Mouse (Mus musculus) colon, adult 2 months (tissue): ENCODE results near the gene Tspan3. TPM values are rescaled to one million over a fixed set of nuclear protein-coding genes. Genes with fewer than 3 reads are reported as not detected.

ENCODE experiments used
- polyA plus RNA-seq: library from polyadenylated mRNA; depleted of rRNA; stranded (reverse); fragments of >200 nt; gene quantifications from 2 replicates; pipeline ENCODE4 v1.2.3, GENCODE M21; 2012; rRNA removed

Tspan3 gene
- 510 and 643 TPM in 2 replicates for polyA plus RNA-seq

GRCm38 (mm10) chr9:56165377-56165776 is at the start of gene Tspan3:
Tspan3 (minus strand) TSS chr9:56165477.

DNA sequence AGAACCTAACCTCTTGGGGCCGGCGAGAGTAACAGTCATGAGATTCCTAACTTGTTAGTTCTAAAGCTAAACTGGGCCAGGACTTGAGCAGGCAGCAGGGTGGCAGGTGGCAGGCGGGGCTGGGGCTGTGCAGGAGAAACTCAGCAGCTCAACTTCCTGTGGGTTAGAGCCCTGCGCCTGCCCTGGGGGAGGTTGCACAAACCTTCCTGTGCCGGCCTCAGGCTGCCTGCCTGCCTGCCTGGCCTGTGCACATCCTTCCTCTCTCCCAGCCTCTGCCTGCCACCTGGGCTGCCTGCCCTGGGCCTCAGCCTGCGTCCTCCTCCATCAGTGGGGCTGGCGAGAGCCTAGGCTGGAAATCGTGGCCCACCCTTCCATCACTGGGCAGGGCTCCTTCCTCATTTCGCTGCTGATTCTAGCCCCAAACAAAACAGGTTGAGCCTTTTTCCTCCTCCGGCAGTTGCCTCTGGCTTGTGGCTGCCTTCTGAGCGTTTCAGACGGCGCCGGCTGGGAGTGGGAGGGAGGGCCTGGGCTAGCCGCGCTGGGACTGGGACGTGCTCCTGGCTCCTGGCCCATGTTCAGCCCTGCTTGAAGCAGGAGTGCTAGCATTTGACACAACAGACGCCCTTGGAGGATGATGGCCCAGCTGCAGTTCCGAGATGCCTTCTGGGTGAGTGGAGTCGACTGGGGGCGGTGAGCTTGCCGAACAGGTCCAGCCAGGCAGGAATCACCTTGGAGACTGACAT is 75.3 kb downstream of the Tspan3 start, which contains the start of gene Pstpip1:
Gene Pstpip1 (plus strand): TSS at position 185 of the 743 bp plus-strand sequence.

Other genes starting within 250 kb of the Tspan3 start
- gene Scaper, start 227.4 kb downstream of the Tspan3 start, polyA plus RNA-seq = 3.1 and 4.0 TPM in 2 replicates
- gene 4930563M21Rik, start 154.9 kb downstream of the Tspan3 start, polyA plus RNA-seq = not detected in 2 replicates
- 67.9 and 72.7 TPM in 2 replicates for gene Rcn2, start 123.6 kb downstream of the Tspan3 start, polyA plus RNA-seq
- 4.4 and 4.6 TPM in 2 replicates for gene Pstpip1, start 75.5 kb downstream of the Tspan3 start, polyA plus RNA-seq